Mouse (Mus musculus): ENCODE measurements around the gene Sec24c. TPM values are rescaled to one million over a fixed set of nuclear protein-coding genes. Genes with fewer than 3 reads are reported as not detected.
"Not testable (repeated sequence)": the region's sequence is repeated elsewhere in the genome, so short reads cannot be mapped to it uniquely, and the experiment has no call there.

The Sec24c gene
- total RNA-seq, 2 experiments from 2014 or later = 60.5 to 72.0 TPM

DNA sequence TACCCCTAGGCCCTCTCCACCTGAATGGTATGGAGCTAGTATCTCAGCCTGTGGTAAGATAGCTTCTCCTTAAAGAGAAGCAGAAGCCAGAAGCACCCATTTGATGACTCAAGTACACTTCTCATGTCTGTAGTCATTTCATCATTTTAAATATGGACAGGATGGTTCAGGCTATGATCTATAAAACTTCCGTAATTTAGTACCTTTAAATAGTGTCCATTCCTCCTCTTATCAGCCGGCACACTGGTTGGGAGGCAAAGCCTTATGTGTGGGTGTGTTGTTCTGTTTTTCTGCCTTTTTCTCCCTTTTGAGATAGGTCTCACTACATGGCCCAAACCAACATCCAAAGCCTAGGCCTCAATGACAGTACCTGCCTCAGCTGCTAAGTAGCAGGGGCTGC is 24.4 kb downstream of the Sec24c start:
- no peak for DNase-seq

DNA sequence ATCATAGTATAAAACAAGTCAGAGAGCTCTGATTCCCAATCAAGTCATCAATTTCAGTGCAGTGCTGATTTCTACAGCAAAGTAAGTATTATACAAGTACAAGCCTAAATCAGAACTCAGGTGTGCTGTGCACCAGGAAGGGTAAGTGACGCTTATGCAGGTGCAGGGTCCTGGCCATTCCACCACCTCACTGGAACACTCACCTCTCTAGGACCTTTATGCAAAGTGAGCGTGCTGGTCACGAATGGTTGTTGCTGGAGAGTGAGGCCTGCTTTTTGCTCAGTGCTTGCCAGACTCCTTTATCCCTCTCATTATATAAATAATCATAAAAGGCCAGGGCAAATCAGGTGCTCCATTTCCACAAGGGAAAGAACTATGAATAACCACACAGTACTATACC is 26.3 kb downstream of the Sec24c start:
- DNase-seq = no peak

DNA sequence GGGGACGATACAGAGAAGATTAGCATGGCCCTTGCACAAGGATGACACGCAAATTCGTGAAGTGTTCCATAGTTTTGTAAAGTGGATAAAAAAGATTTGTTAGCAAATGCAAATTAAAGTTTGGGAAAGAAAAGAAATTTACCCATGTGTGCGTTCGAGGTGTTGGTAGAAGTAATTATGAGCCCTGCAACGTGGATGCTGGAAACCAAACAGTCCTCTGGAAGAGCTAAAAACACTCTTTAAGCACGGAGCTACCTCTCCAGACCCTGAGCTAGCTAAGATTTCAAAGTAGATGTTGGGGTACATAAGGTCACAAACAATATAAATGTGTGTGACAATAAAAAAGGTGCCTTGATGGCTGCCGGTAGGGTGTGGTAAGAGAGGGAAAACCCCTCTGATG is 27.4 kb downstream of the Sec24c start:
- no peak for DNase-seq

DNA sequence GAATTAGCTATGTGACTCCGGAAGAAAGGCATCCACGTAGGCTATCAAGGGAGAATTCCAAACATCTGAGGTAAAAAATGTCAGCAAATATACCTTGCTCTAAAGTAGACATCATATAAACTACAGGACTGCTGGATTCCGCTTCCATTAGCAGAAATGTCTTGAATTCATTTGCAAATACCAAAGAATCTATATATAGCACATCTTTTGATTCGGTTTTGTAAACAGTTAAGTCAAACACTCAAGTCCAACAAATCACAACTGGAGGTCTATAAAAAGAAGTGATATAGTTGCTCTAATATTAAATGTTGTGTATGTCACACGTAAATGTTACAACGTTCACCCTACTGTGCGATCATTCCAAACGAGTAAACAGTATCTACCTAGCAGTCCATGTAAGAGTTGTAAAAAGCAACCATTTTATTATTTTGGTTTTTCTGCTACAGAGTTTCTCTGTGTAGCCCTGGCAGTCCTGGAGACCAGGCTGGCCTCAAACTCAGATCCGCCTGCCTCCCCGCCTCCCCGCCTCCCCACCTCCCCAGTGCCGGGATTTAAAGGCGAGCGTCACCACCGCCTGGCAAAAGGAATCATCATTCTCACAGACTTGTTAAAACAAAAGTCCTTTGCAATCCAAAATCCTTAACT is 28.1 kb downstream of the Sec24c start:
- DNase-seq = no peak

DNA sequence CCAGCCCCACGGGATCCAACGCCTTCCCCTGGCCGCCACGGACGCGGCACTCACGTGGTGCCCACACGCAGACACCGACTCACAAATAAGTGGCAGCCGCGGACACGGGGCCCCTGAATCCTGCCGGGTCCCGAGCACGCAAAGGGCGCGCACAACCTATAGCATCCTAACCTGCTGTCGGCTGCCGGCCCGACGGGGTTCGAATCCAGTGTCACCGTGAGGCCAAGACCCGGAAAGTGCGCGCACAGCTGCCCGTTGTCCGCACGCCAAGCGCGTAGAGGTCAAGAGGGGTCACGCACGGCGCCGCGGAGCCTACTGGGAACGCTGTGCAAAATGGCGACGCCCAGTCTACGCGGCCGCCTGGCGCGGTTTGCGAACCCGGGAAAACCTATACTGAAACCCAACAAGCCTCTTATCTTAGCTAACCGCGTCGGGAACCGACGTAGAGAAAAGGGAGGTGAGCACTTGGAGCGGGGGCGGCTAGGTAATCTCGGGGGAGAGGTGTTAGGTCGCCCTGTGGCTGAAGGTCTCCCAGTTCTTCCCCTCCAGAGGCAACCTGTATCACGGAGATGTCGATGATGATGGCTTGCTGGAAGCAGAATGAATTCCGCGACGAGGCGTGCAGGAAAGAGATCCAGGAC is 28.8 kb downstream of the Sec24c start, which contains the start of gene Chchd1:
Gene Chchd1, plus strand, starts transcription at position 266 of the 641 bp plus-strand sequence.
- peak; percentile 96 for DNase-seq

DNA sequence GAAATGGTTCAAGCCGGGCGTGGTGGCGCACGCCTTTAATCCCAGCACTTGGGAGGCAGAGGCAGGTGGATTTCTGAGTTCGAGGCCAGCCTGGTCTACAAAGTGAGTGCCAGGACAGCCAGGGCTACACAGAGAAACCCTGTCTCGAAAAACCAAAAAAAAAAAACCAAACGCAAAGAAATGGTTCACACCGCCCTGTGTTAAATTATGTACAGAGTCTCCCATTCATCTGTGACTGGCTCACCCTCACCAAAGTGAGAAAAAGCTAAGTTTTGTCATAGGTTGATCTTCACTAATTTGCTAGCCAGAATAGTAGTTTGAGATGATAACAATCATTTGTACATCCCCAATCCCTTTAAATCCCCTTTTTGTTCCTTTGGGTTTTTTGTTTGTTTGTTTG is 29.4 kb downstream of the Sec24c start:
- not testable (repeated sequence) for DNase-seq

DNA sequence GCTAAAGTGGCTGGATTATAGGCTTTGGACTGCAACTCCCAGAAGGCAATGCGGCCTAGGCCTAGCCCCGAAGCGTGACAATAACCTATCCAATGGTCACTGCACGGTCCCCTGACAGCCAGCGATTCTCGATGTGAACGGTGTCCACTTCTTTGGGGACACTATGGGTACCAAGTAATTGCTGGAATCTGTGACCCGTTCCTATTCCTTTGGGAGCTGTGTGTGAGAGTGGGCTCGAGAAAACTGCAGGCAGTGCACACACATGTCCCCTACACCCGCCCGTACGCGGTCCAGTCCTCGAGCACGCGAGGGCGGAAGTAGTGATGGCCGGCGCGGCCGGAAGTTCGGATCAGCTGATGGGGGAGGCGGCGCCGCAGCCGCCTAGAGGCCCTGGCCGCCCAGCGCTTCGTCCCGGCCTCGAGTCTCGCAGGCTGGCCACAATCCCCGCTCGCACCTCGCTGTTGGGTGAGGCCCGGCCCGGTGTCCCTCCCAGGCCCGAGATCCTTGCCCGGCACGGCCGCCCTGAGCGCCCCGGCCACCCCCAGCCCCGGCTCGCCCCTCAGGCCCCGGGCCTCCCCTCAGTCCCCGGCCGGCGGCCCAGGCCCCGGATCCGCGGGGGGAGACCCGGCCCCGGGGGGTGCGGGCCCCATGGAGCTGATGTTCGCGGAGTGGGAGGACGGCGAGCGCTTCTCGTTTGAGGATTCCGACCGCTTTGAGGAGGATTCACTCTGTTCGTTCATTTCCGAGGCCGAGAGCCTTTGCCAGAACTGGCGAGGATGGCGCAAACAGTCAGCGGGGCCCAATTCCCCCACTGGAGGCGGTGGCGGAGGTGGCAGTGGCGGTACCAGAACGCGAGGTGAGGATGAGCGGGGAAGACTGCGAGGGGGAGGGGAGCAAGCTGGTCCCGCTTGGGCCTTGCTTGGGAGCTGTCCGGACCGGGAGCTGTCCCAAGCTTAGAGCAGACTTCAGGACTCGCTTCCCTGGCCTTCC is 33.4 kb downstream of the Sec24c start, which contains the start of gene Zswim8:
Gene Zswim8, plus strand, starts transcription at position 352 of the 990 bp plus-strand sequence.
- peak; percentile 89 for DNase-seq

DNA sequence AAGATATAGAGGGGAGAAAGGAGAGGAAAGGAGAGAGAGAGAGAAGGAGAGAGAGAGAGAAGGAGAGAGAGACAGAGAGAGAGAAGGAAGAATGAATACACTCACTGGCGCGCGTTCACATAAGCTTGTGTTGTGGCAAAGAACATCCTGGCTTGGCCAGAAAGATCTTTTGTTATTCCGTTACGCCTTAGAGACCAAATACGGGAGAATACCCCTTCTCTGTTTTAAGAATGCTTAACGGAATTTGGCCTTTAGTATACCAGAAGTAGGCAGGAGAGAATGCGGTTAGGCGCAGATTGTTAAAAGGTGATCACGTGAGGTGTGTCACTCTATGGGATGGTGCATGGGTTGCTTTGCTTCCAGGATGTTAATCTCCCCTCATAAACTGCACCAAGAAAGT is 34.1 kb downstream of the Sec24c start:
- DNase-seq = no peak

DNA sequence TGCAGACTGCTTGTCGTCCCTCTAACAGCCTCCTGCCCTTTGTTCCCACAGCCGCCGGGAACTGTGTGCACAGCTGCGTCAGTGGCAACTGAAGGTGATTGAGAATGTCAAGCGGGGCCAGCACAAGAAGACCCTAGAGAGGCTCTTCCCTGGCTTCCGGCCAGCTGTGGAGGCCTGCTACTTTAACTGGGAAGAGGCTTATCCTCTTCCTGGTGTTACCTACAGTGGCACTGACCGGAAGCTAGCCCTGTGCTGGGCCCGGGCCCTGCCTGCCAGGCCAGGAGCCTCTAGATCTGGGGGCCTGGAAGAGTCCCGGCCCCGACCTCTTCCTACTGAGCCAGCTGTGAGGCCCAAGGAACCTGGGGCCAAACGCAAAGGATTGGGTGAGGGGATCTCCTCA is 39.7 kb downstream of the Sec24c start:
- DNase-seq = no peak

DNA sequence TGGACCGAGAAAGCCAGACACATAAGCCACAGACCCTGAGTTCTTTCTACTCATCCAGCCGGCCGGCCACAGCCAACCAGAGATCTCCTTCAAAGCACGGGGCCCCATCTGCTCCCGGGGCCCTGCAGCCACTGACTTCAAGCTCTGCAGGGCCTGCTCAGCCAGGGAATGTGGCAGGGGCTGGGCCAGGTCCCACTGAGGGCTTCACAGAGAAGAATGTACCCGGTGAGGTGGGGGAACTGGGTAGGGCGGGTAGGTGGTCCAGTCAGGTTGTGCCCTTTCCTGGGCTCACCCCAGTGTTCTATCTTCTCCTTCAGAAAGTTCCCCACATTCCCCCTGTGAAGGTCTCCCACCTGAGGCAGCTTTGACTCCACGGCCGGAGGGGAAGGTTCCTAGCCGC is 44.3 kb downstream of the Sec24c start:
- DNase-seq = no peak

DNA sequence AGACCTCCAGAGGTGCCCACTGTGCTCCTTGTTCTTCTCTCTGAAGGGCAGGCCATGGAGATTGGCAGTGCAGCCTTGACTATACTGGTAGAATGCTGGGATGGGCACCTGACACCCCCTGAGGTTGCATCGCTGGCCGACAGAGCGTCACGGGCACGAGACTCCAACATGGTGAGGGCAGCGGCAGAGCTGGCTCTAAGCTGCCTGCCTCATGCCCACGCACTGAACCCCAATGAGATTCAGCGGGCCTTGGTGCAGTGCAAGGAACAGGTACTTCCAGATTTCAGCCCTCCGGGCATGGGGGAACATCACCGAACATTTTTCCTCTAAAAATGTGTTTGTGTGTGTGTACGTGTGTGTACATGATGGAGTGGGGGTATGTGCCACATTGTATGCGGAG is 45.7 kb downstream of the Sec24c start:
- no peak for DNase-seq

DNA sequence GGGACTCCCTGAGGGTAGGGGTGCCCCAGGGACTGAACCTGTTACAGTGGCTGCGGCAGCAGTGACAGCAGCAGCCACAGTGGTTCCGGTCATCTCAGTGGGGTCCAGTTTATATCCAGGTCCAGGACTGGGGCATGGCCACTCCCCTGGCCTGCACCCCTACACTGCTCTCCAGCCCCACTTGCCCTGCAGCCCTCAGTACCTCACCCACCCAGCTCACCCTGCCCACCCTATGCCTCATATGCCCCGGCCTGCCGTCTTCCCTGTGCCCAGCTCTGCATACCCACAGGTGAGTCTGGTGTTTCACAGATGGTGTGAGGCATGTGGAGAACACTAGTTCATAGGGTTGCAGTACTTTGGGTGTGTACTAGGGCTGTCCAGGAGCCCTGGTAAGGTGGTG is 47.3 kb downstream of the Sec24c start:
- DNase-seq = no peak

DNA sequence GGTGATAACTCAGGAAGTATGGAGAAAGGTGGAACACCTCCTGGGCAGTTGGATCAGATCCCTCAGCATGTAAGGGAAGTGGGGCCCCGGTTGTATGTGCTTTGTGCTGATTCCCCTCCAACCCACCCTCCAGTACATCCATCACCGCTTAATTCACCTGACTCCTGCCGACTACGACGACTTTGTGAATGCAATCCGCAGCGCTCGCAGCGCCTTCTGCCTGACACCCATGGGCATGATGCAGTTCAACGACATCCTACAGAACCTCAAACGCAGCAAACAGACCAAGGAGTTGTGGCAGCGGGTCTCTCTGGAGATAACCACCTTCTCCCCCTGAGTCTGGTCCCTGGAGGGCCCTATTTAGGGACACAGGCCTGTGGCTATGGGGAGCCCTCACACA is 48.9 kb downstream of the Sec24c start:
- no peak for DNase-seq

DNA sequence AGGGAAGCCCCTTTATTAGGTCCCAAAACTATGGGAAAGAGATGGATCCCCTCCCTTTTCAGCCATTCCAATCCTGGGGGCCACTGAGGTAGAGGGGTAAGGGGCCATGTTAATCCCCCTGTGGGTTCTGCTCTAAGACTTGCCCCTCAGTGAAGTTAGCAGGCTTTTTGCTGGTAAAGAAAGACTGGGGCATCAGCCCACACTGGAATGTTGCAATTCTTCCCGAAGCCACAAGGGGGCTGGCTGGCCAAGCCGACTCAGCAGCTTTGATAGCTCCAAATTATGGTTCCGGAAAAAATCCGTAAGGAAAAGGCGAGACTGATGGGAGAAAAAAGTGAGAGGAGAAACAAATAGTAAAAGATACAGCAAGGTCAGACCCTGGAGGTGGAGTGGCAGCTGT is 49.9 kb downstream of the Sec24c start:
- DNase-seq = peak; percentile 77

DNA sequence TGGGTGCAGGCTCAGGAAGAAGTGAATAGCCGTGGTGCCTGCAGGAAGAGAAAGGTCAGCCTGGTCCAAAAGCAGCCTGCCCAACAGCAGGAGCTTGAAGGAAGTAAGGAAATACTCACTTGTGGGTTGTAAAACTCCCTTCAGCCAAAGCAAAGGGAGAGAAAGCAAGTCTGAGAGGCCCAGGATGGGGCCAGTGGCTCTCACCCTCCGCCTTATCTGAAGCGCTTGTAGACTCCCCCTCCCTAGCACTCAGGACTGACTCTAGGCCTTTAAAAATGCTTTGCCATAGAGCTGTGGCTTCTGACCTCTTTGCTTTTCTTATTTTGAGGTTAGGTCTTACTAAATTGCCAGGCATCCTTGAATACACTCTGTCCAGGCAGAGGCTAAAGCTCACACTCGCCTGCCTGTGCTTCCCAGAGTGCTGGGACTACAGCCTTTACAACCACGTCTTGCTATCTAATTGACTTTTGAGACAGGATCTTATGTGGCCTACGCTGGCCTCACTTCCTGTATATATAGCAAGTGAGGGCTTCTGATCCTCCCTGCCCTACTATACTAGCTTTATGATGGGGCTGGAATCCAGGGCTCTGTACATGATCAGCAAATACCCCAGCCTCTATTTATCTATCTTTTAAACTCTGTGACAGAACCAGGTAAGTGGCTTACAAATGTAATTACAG is 51.7 kb downstream of the Sec24c start:
- DNase-seq = no peak

DNA sequence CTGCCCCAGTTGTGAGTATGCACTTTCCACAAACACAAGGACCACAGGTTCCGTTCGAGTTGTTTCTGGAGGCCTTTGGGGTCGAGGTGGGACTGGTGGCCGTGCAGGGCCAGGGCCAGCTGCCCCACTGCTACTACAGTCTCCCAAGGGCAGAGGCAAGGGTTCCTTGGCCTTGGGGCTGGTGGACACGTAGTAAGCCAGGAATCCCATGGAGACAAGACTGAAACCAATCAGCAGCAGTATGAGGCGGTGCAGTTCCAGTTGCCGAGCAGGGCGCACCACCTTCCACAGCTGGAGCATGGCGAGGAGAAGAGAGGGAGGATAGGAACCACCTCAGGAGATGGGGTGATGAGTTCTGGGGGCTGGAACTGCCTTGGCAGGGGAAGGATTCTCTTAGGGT is 55.8 kb downstream of the Sec24c start:
- DNase-seq = no peak

DNA sequence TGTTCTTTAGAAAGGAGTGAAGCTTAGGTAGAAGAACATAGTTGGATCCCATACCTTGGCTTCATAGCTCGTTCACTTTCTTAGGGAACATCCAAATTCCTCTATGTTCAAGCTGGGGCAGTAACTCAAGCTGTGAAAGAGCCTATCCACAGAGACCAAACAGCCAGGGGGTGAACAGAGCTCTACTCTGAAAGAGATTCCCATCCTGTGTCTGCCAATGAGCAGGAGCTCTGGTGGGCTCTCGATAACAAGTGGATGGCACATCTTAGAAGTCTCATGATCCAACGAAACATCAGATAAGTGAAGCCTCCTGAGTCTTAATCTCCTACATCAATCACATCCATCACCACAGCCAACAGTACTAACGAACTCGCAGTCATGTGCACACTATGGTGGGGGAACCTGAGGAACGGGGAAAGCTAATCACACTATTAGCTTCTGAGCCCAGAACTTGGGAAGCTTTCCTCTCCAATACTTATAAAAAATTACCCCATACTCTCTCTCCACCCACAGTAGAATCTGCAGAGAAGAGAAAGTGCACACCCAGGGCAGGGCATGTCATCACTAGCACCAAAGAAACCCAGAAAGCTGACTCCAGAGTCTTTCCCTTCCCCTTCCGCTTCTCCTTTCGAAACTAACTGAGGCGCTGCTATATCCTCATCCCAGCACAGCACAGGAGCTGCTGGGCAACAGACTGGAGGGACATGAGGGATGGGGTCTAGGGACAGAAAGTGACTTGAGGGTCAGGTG is 56.9 kb downstream of the Sec24c start:
- DNase-seq = no peak

DNA sequence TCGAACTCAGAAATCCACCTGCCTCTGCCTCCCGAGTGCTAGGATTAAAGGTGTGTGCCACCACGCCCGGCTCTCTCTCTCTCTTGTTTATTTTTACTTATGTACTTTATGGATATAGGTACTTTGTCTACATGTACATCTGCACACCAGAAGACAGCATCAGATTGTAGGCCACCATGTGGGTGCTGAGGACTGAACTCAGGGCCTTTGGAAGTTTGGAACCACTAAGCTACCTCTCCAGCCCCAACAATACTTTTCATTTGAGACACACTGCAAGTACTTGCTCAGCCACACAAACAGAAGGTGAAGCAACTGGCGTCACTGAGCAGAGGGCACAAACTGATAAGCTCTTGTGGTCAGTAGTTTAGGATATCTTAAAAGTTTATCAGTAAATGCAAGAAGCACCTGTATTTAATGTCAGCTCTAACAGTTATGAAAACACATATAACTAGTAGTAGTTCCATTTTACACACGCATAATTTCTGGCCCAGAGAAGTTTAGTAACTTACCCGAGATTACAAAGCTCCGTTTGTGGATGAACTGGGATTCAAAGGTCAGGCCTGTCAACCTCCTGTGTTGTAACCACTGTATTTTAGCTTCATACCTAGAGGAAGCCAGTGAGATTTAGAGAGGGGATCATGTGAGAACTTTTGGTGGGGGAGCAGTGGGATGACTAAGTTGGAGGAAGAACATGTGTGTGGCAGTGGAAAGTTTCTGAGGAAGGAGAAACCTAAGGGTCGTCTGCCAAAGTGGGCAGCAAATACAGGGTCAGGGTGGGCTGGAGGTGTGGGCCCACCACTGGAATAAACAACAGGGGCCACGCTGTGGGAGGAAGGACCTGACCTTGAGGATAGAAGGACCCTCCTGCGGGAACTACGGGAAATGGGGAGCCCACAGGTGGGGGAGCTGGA is 59.2 kb downstream of the Sec24c start:
- DNase-seq = no peak

DNA sequence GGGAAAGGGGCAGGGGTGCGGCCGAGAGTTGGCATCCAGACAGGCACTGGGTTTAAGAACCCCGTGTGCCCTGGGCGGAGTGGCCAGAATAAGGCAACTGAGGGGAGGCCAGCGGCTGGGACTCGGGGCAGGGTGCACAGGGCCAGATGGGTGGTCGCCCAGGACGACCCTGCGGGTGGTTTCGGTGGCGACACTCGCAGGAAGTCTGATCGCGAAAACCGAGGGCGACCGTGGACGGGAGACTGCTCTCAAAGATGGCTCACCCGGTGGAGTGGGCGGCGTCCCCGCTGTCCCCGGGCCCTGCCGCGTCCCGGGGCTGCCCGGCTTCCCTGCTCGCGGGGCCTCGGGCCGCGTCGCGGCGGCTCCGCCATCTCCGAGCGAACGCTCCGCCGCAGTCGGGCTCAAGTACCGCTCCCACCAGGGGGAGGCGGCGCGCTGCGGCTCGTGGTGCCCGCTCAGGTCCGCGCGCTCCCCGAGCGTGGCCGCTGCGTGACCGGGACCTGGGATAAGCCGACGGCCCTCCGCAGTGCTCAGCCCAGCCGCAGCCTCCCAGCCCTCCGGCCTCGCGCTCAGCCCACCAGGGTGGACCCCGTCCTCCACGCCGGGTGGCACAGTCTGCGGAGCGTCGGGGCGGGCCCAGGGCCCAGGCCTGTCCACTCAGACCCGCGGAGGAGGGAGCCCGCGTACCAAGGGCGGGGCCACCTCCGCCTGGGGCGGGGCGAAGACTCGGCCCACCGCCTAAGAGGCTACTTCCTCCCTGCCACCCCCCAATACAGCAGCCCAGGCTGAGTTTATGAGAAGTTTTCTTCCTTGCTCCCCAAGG is 60.1 kb downstream of the Sec24c start, which contains the start of gene Ndst2:
Gene Ndst2, minus strand, starts transcription at position 611 of the 823 bp plus-strand sequence.
- peak; percentile 89 for DNase-seq

All from gastrocnemius, postnatal 10 days (tissue).